Mouse (Mus musculus) hindbrain, embryonic 12.5 days (tissue): Measurements from ENCODE around the gene Omt2b. TPM values are rescaled to one million over a fixed set of nuclear protein-coding genes. Genes with fewer than 3 reads are reported as not detected.
"Not testable (repeated sequence)": the region's sequence is repeated elsewhere in the genome, so short reads cannot be mapped to it uniquely, and the experiment has no call there.

Experiments
- ATAC-seq: fragments of 200-750 bp; cut with Nextera tagmentation; 2 replicates; pipeline ENCODE4 v1.8.0; 2017; ENCODE audit warnings: moderate TSS enrichment; ENCODE audit not compliant: low FRiP score
- H3K27ac ChIP-seq: fragments of 300-500 bp; sonication (generic); 2 replicates; pipeline ENCODE4 v1.5.1; 2016; ENCODE audit warnings: mild to moderate bottlenecking
- H3K27me3 ChIP-seq: fragments of 300-500 bp; sonication (generic); 2 replicates; pipeline ENCODE4 v1.6.1; 2016; ENCODE audit warnings: mild to moderate bottlenecking
- H3K36me3 ChIP-seq: fragments of 300-500 bp; sonication (generic); 2 replicates; pipeline ENCODE4 v1.6.1; 2016; ENCODE audit warnings: mild to moderate bottlenecking
- H3K4me1 ChIP-seq: fragments of 300-500 bp; sonication (generic); 2 replicates; pipeline ENCODE4 v1.6.1; 2016
- H3K4me2 ChIP-seq: fragments of 300-500 bp; sonication (generic); replicated peaks from 2 replicates; pipeline ENCODE4 v1.6.1; 2016; ENCODE audit warnings: mild to moderate bottlenecking
- H3K4me3 ChIP-seq: fragments of 300-500 bp; sonication (generic); 2 replicates; pipeline ENCODE4 v1.5.1; 2016; ENCODE audit warnings: mild to moderate bottlenecking
- H3K9ac ChIP-seq: fragments of 300-500 bp; sonication (generic); 2 replicates; pipeline ENCODE4 v1.6.1; 2016; ENCODE audit warnings: mild to moderate bottlenecking, moderate library complexity
- H3K9me3 ChIP-seq: fragments of 300-500 bp; sonication (generic); replicated peaks from 2 replicates; pipeline ENCODE4 v1.6.1; 2016; ENCODE audit warnings: mild to moderate bottlenecking
- WGBS: fragments of 180-500 bp; shearing (Covaris S2); methylation state at CpG from one replicate; pipeline ENCODE4 v1.1.7; 2016; 5-methylcytosine and 5-hydroxymethylcytosine counted together
- polyA plus RNA-seq: library from polyadenylated mRNA; unstranded; fragments of >200 nt; fragmentation: Nextera tagmentation; extraction: Ambion mirVana; gene quantifications from 2 replicates; pipeline ENCODE4 v1.2.1, GENCODE M21; 2016

Gene Omt2b
- polyA plus RNA-seq: not detected in 2 replicates

- H3K4me3 ChIP-seq, H3K27ac ChIP-seq, H3K27me3 ChIP-seq, H3K4me2 ChIP-seq, ATAC-seq, H3K4me1 ChIP-seq, H3K36me3 ChIP-seq, H3K9ac ChIP-seq, H3K9me3 ChIP-seq: not testable (repeated sequence)
- 86% methylated on average over 1 of the region's 1 CpGs for WGBS
These were observed at the start of gene Omt2b for GRCm38 (mm10) chr9:78327289-78327688. Gene Omt2b (plus strand): TSS chr9:78327589.

GRCm38 (mm10) chr9:78282002-78282711 lies 45.2 kb upstream of the Omt2b start:
- H3K9me3 ChIP-seq, ATAC-seq, H3K27me3 ChIP-seq, H3K4me2 ChIP-seq, H3K36me3 ChIP-seq, H3K9ac ChIP-seq, H3K4me3 ChIP-seq, H3K4me1 ChIP-seq, H3K27ac ChIP-seq: not testable (repeated sequence)
- WGBS: 93% methylated on average over 4 of the region's 4 CpGs

DNA sequence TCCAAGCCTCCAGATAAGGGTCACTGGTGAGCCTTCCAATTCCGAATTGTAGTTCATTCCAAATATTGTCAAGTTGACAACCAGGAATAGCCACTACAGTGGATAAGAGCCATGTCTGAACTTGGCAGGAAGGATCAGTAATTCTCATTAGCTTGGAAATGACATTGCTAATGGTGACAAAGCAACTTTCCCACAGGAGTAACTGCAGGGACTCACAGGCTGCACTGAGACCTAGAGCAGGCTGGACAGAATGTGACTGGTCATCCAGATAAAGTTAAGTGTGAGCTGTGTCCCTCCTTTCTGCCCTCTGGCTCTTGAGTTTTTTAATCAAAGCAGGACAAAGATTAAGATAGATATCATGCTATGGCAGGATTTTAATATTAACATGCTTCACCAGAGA lies 38.3 kb upstream of the Omt2b start:
- WGBS: 84% methylated on average over 1 of the region's 1 CpGs
- ATAC-seq: not testable (repeated sequence)

DNA sequence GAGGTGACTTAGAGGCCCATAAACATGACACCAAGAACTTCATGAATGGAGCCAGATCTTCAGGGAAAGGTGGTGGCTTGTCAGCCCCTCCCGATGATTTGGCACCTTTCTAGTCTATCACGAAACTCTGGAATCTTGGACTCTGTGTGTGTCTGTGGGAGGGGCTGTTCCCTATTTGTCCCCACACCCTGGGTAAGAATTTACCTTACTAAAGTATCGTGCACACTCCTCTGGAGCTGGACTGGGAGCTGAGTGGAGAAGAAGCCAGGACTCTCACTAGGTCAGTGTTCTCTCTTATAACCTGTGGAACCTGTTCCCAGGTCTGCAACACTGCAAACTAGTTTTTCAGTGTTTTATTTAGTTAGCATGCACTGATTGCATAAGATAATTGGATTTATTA lies 37.7 kb upstream of the Omt2b start, which contains the start of gene Gm10639:
Gene Gm10639 (plus strand): TSS at position 201 of the 400 bp plus-strand sequence.
- not testable (repeated sequence) for H3K4me3 ChIP-seq, H3K9ac ChIP-seq, H3K27me3 ChIP-seq, H3K27ac ChIP-seq, H3K4me1 ChIP-seq, ATAC-seq, H3K4me2 ChIP-seq, H3K9me3 ChIP-seq, H3K36me3 ChIP-seq
- 91% methylated on average over 3 of the region's 3 CpGs for WGBS

More for the DNA sequence above, 38.3 kb upstream of the Omt2b start:
- H3K27me3 ChIP-seq, H3K4me3 ChIP-seq, H3K36me3 ChIP-seq, H3K27ac ChIP-seq, H3K4me1 ChIP-seq, H3K9me3 ChIP-seq, H3K9ac ChIP-seq, H3K4me2 ChIP-seq: not testable (repeated sequence)

- not testable (repeated sequence) for ATAC-seq, H3K4me1 ChIP-seq, H3K9ac ChIP-seq, H3K36me3 ChIP-seq, H3K4me2 ChIP-seq, H3K27me3 ChIP-seq, H3K9me3 ChIP-seq, H3K27ac ChIP-seq, H3K4me3 ChIP-seq
- WGBS: 92% methylated on average over 8 of the region's 8 CpGs
These were observed 34.9 kb upstream of the Omt2b start for GRCm38 (mm10) chr9:78292462-78292861.

GRCm38 (mm10) chr9:78293683-78294082 lies 33.7 kb upstream of the Omt2b start:
- H3K4me1 ChIP-seq, H3K9me3 ChIP-seq, H3K4me3 ChIP-seq, H3K9ac ChIP-seq, H3K27ac ChIP-seq, H3K27me3 ChIP-seq, H3K4me2 ChIP-seq, ATAC-seq, H3K36me3 ChIP-seq: not testable (repeated sequence)
- 67% methylated on average over 1 of the region's 1 CpGs for WGBS

- H3K4me2 ChIP-seq, H3K27ac ChIP-seq, H3K27me3 ChIP-seq, ATAC-seq, H3K36me3 ChIP-seq, H3K9ac ChIP-seq, H3K4me3 ChIP-seq, H3K4me1 ChIP-seq, H3K9me3 ChIP-seq: not testable (repeated sequence)
- 77% methylated on average over 7 of the region's 7 CpGs for WGBS
These were observed 32.6 kb upstream of the Omt2b start for GRCm38 (mm10) chr9:78294781-78295180.

DNA sequence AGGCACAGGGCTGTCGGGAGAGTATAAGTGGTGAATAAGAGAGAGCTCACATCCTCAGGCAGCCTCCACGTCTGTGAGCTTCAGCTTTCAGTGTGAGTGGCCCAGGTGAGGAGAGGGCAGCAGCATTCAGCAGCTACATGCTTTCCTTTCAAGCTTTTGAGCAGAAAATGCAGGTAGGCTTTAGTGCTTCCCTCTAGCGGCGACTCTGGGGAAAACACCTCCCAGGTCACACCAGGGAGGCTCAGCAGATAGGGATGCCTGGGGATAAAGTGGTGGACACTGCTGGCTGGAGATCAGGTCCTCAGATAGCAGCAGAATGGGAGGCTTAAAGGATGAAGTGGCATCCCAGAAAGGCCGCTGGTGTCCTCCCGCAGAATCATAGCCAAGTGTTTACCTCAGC lies 31.3 kb upstream of the Omt2b start:
- WGBS: 13% methylated on average over 6 of the region's 6 CpGs
- not testable (repeated sequence) for H3K27me3 ChIP-seq, H3K27ac ChIP-seq, H3K4me1 ChIP-seq, H3K36me3 ChIP-seq, H3K9ac ChIP-seq, H3K9me3 ChIP-seq, ATAC-seq, H3K4me2 ChIP-seq, H3K4me3 ChIP-seq

DNA sequence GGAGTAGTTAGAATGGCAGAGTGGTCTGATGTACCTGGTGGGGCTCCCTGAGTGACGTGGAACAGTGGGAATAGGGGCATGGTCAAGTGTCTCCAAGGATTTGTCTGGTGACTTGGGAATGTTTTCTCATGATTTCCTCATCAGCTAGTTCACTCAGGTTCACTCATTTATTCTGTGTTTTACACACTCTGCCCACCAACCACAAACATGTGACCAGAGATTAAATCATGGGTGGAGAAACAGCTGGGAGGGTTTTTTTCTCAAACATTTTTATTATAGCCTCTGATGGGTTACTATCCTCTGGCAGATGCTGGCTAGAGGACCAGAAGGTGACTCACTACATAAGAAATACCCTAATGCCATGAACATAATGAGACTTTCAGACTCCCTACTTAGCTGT lies 29.2 kb upstream of the Omt2b start:
- Histone ChIP-seq H3K27me3 (no peaks in the 10 kb centered on the region), H3K4me1 (no peaks in the 10 kb centered on the region), H3K9me3 (no peaks in the 10 kb centered on the region), H3K4me3 (no peak overlapping the region), H3K4me2 (no peak overlapping the region), H3K36me3 (no peaks in the 10 kb centered on the region), H3K9ac (no peak overlapping the region), H3K27ac (no peak overlapping the region)
- no peak for ATAC-seq
- 79% methylated on average over 1 of the region's 1 CpGs for WGBS

GRCm38 (mm10) chr9:78299143-78299542 lies 28.2 kb upstream of the Omt2b start:
- not testable (repeated sequence) for H3K27ac ChIP-seq, H3K4me1 ChIP-seq, ATAC-seq, H3K27me3 ChIP-seq, H3K36me3 ChIP-seq, H3K9ac ChIP-seq, H3K9me3 ChIP-seq, H3K4me3 ChIP-seq, H3K4me2 ChIP-seq
- WGBS: 80% methylated on average over 1 of the region's 1 CpGs

DNA sequence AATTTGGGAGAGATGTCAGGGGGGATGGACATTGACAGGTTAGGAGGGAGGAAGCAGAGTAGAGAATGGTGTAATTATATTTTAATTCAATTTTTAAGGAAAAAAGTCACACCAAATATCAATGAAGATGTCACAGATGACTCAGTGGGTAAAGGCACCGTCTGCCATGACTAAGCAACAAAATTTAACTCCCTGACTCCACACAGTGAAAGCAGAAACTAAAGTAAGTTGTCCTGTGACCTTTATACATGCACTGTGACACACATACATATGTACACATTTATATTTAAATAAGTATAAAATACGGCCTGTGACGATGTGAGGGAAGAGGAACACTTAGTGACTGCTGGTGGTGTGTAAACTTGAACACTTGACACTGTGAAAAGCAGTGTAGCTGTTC lies 19.3 kb upstream of the Omt2b start:
- H3K4me2 ChIP-seq, H3K9me3 ChIP-seq, ATAC-seq, H3K4me1 ChIP-seq, H3K36me3 ChIP-seq, H3K9ac ChIP-seq, H3K27me3 ChIP-seq, H3K27ac ChIP-seq, H3K4me3 ChIP-seq: not testable (repeated sequence)
- 89% methylated on average over 3 of the region's 3 CpGs for WGBS

DNA sequence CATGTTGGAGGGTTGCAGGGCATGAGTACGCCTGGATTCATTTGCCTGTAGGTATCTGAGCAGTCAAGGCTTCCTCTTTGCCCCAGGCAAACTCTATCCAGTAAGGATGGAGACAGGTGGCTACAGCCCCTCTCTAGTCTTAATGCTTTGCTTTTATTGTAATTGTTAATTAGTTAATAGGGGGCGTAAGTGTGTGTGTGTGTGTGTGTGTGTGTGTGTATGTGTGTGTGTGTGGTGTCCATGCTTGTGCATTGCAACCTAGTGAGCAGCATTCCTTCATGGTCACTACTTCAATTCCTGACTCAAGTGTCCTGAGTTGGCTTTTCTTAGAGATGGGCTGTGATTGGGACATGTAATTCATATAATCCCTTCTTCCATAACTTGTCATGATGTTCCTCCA lies 12.7 kb upstream of the Omt2b start, which contains the start of gene Omt2a:
Gene Omt2a (minus strand): TSS at position 101 of the 400 bp plus-strand sequence.
- H3K4me3 ChIP-seq: no peak within 1 kb of the TSS
- no peaks in the 10 kb centered on the region for H3K4me1 ChIP-seq
- no peak within 1 kb of the TSS for H3K9ac ChIP-seq
- no peaks in the 10 kb centered on the region for H3K27me3 ChIP-seq
- WGBS: 85% methylated on average over 2 of the region's 2 CpGs
- no peaks in the 10 kb centered on the region for H3K36me3 ChIP-seq
- ATAC-seq: no peak
- H3K4me2 ChIP-seq: no peak within 1 kb of the TSS
- no peaks in the 10 kb centered on the region for H3K9me3 ChIP-seq
- H3K27ac ChIP-seq: no peak within 1 kb of the TSS

DNA sequence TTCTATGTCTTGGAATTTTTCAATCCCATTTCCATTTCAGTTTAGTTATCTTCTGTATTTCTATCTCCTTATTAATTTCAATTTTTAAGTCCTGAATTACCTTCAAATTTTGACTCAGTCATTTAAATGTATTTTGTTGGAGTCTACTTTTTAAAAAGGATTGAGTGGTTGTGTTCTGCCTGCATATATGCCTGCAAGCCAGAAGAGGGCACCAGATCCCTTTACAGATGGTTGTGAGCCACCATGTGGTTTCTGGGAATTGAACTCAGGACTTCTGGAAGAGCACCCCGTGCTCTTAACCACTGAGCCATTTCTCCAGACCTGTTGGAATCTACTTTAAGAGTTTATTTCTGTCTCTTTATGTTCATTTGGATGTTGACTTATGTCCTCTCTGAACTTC lies 7.9 kb upstream of the Omt2b start:
- WGBS: 42% methylated on average over 1 of the region's 1 CpGs
- H3K27ac ChIP-seq: no peak overlapping the region
- ATAC-seq: no peak
- H3K9ac ChIP-seq: no peak overlapping the region
- no peak overlapping the region for H3K4me3 ChIP-seq
- H3K4me2 ChIP-seq: no peak overlapping the region
- no peaks in the 10 kb centered on the region for H3K27me3 ChIP-seq
- no peaks in the 10 kb centered on the region for H3K36me3 ChIP-seq
- H3K9me3 ChIP-seq: no peaks in the 10 kb centered on the region
- no peaks in the 10 kb centered on the region for H3K4me1 ChIP-seq
